Mouse (Mus musculus): ENCODE measurements at regions not wholly inside any gene's neighbourhood (a gene's known extent, or its start where the extent isn't known, plus 50 kb on each side); places are given as distances from the start of the nearest gene placed in this dataset.

- no peak for DNase-seq (ENCODE audit: low spot score)
Observed at GRCm38 (mm10) chr5:33548800-33549199, 80.6 kb downstream of the Fam53a start.

- DNase-seq (ENCODE audit: low spot score), result peak; percentile 39
Observed at GRCm38 (mm10) chr5:33543372-33543771, 86.1 kb downstream of the Fam53a start.

- DNase-seq (ENCODE audit: low spot score), result no peak
Observed at GRCm38 (mm10) chr5:33542643-33543042, 86.8 kb downstream of the Fam53a start.

- no peak for DNase-seq (ENCODE audit: low spot score)
Observed at GRCm38 (mm10) chr5:33542000-33542554, 87.4 kb downstream of the Fam53a start.

GRCm38 (mm10) chr5:33540259-33540658 lies 89.2 kb downstream of the Fam53a start:
- no peak for DNase-seq (ENCODE audit: low spot score)

DNA sequence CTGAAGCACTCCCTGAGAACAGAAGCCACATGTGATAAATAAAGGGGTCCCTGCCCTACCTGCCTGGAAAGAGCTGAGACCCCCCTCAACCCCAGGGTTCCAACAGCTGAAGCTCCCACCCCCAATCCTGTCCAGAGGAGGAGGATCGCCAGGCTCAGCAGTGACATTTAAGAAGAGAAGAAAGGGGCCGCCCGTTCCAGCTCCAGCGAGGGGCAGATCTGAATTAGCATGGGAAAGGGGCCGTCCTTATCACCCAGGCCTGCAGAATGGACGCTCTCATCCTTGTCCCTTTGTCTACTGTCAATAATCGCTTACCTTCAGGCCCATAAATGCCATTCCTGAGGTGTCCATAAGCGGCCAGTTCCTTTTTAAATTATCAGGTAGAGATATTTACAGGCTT lies 92.0 kb downstream of the Fam53a start:
- DNase-seq (ENCODE audit: low spot score), result no peak

GRCm38 (mm10) chr5:33537017-33537416 lies 92.4 kb downstream of the Fam53a start:
- no peak for DNase-seq (ENCODE audit: low spot score)

GRCm38 (mm10) chr5:33536261-33536660 lies 93.2 kb downstream of the Fam53a start:
- DNase-seq (ENCODE audit: low spot score), result no peak

DNA sequence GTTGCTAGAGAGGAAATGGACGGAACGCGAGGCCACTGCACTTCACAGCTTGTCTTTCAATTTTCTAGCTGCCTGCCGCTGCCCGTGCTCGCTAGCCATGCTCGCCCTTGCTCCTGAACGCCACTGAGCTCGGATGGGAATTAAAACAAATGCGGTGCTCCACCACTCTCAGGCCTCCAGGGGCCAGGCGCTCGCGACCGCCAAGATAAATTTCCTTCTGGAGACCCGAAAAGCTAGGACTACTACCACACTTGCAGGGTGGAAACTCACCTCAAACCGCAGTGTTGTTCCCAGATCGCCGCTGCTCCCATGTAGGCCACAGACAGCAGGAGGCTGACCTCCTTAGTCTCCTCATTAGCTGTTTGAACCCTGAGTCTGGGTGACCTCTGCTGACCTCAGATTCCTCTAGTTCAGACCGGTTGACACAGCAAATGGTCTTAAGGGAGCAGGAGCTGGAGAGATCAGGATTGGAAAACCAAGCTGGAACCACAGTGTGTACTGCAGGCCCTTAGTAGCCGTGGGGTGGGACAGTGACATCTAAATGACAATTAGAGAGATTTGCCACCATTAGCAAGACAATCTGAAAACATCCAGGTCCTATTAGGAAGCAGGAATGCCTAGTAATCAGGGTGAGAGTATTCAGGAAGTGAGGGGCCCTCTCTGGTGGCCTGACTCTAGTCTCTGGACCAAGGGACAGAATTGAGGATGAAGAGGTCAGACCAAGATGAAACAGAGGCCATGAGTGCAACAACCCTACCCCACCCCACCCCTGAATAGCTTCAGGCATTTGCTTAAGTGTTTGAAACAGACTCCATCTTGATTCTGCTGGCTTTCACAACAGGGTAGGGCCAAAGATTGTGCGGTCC lies 94.1 kb downstream of the Fam53a start:
- DNase-seq (ENCODE audit: low spot score), result no peak

GRCm38 (mm10) chr5:33534345-33534744 lies 95.1 kb downstream of the Fam53a start:
- DNase-seq (ENCODE audit: low spot score), result no peak

GRCm38 (mm10) chr5:33533185-33533584 lies 96.2 kb downstream of the Fam53a start:
- no peak for DNase-seq (ENCODE audit: low spot score)

GRCm38 (mm10) chr5:33531263-33531662 lies 97.5 kb upstream of the Nkx1-1 start:
- DNase-seq (ENCODE audit: low spot score), result no peak

DNA sequence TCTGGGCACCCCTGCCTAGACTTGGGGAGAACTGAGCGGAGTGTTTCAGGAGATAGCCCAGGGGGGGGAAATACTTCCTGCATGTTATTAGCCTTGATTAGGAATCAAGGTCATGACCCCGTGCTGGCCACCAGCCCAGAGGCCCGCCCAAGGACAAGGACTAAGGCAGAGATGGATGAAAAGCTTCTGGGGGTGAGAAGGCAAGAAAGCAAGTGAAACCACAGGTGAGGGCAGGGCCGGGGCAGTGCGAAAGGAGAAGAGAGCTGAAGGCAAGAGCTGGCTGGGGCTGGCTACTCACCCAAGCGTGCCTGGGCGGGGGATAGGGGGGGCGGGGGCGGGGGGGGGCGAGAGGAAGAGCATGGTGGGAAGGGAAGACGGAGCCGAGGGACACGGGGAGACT lies 96.0 kb upstream of the Nkx1-1 start:
- DNase-seq (ENCODE audit: low spot score), result no peak

DNA sequence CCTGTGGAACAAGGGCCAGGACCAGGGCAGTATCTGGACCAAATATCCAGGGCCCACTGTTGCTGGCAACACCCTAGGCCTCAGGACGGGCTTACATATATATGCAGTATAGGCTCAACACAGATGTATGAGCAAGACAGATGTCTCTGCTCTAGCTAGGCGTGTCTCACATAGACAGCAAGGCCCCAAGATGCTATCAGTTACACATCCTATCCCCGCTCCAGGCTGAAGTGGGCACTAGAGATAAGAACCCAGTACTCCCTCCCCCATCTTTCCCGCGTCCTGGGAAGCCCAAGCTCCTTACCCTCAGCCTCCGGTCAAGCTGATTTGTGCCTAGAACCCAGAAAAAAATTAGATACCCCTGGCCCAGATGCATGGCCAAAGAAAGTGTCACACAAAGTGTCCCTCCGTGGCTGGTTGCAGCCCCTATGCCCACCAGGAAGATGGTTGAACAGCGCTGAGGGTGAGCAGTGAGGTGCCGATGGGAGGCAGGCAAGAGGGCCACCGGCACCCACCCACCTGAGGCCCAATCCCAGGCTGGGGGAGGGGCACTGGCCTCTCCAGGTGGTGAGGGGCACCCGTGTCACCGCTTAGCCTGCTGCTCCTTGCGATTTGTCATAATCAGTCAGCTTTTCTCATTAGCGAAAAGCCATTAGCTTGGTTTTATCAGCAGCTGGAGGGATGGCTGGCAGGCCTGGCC lies 95.3 kb upstream of the Nkx1-1 start:
- no peak for DNase-seq (ENCODE audit: low spot score)

- DNase-seq (ENCODE audit: low spot score), result no peak
Observed at GRCm38 (mm10) chr5:33527750-33528149, 94.0 kb upstream of the Nkx1-1 start.

DNA sequence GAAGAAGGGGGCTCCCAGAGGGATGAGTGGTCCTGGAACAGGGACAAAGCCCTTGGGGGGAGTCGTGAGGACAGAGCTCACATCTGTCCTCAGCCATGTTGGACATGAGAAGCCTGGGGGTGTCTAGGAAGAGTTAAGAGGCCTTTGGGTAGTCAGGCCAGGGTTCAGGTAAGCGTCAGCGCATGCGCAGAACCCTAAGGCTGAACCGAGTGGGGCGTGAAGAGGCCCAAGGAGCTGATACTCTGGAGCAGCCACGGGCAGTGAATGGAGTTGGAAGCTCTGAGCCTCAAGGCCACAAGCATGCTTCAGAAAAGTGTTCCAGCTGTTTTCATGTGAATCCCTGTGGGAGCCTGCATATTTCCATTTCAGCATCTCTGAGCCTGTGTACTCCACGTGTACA lies 93.5 kb upstream of the Nkx1-1 start:
- DNase-seq (ENCODE audit: low spot score), result no peak

DNA sequence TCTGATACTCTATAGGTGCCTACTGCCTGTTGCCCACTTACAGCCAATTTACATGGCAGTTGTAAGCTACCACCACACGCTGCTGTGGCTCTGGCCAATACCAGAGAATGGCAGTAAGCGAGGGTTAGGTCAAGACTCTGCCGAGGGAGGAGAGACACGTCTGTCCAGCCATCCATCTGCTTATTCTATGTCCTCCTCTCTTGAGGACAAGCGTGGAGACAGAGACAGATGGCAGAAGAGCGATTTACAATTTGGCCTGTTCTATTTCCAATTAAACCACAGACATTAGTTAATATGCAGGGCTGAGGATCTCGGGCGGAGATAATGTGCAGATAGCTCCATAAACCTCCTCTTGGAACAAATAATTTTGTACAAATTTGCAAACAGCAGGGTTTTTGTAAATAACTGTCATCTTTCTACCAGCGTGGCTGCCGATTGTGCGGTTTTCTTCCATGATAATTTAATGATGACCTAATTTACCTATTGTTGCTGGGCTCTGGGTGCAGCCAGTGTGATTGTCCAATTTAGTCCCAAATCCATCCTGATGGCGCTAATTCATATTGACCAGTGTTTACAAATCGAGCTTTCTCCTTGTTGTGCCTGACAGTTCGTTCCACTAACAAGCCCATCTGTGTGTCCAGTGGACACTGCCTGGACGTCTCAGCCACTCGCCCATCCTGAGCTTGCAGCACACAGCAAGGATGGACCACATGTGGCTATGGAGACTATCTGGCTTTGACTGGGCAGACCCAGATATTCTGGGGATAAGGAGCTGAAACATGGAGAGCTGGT lies 88.4 kb upstream of the Nkx1-1 start:
- DNase-seq (ENCODE audit: low spot score), result no peak

- DNase-seq (ENCODE audit: low spot score), result no peak
Observed at GRCm38 (mm10) chr5:33520856-33521255, 87.1 kb upstream of the Nkx1-1 start.

- DNase-seq (ENCODE audit: low spot score), result no peak
Observed at GRCm38 (mm10) chr5:33519394-33519793, 85.6 kb upstream of the Nkx1-1 start.

DNA sequence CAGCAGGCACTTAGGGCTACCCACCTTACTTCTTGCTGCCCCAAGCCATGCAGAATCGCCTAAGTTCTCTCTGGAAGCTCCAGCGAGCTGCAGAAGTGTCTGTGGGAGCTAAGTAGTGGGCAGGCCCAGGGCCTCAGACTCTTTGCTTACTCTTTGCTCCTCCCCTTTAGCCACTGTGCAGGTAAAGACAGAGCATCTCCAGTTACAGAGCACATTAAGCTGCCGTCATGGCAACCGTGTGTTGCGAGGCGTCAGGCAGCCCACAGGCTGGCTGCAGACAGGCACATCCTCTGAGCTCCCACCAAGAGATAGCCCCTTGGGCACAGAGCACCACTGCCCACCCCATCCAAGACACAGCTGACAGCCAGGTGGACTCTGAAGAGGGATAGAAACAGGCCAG lies 85.1 kb upstream of the Nkx1-1 start:
- no peak for DNase-seq (ENCODE audit: low spot score)

- no peak for DNase-seq (ENCODE audit: low spot score)
Observed at GRCm38 (mm10) chr5:33517625-33518024, 83.8 kb upstream of the Nkx1-1 start.

DNA sequence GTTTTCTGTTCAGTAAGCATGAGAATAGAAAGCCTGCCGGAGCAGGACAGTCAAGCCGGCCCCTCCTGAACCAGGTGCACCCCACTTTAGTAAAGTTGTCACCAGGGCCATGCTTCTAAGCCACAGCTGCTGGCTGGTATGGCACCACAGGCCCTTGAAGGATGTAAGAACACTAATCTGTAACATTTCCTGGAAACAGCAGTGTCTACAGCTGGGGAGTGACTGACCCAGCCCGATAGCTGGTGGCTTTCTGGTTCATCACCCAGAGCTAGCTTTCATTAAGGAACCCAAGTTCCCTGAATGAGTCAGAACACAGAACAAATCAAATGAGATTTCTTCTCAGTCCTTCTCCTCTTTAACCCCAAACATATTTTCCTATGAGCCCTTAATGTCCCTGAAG lies 82.4 kb upstream of the Nkx1-1 start:
- no peak for DNase-seq (ENCODE audit: low spot score)

Data from spleen, adult 12 weeks (tissue).